Mouse (Mus musculus): ENCODE measurements around the gene Myom1. TPM values are rescaled to one million over a fixed set of nuclear protein-coding genes. Genes with fewer than 3 reads are reported as not detected.
A peak's percentile ranks its signal among the peaks of the same experiment; 100 is the strongest.

Gene Myom1
- polyA plus RNA-seq, 1 experiment from 2014 or later, result 3.0 TPM

DNA sequence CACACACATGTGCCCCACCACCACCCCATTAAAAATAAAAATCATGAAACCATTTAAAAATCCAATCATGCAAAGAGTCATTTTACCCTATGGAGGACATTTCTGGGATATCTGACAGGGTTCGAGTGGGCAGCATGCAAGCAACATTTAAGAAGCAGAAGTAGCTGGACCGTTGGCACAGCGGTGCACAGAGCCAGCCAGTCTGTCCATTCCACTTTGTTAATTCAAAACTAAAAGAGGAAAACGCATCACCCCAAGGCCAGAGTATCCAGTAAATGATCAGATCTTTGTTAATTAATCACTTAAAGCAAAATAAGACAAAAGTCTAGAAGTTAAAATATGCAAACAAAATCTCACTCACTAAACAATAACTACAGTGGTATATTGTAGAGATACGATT, 133.4 kb downstream of the Myom1 start:
- peaks cover 23% of the 10 kb centered on the region for H3K4me1 ChIP-seq (replicated peaks; ENCODE audit: insufficient read depth, low read length)
- no peaks in the 10 kb centered on the region for H3K27me3 ChIP-seq (ENCODE audit: insufficient read depth, low read length)
- no peak for TF ChIP-seq CTCF (IDR thresholded peaks at IDR 0.05; ENCODE audit: low read depth)
- no peaks in the 10 kb centered on the region for H3K9me3 ChIP-seq (replicated peaks; ENCODE audit: low read length)
- H3K36me3 ChIP-seq (ENCODE audit: insufficient read depth, low read length), result no peaks in the 10 kb centered on the region
- ATAC-seq (replicated peaks; ENCODE audit: low FRiP score, low read depth), result no peak
- DNase-seq (ENCODE audit: low spot score), result no peak
- 0 out of 2 replicates have a peak overlapping the region, but pooled peaks have one; percentile 28 for H3K27ac ChIP-seq
- no peak overlapping the region for H3K9ac ChIP-seq (ENCODE audit: low read depth, low read length)
- H3K4me3 ChIP-seq (replicated peaks; ENCODE audit: low read depth, low read length), result no peak overlapping the region
- H3K4me2 ChIP-seq (ENCODE audit: low read length), result no peak overlapping the region
- 63% methylated on average over 5 of the region's 5 CpGs for WGBS

DNA sequence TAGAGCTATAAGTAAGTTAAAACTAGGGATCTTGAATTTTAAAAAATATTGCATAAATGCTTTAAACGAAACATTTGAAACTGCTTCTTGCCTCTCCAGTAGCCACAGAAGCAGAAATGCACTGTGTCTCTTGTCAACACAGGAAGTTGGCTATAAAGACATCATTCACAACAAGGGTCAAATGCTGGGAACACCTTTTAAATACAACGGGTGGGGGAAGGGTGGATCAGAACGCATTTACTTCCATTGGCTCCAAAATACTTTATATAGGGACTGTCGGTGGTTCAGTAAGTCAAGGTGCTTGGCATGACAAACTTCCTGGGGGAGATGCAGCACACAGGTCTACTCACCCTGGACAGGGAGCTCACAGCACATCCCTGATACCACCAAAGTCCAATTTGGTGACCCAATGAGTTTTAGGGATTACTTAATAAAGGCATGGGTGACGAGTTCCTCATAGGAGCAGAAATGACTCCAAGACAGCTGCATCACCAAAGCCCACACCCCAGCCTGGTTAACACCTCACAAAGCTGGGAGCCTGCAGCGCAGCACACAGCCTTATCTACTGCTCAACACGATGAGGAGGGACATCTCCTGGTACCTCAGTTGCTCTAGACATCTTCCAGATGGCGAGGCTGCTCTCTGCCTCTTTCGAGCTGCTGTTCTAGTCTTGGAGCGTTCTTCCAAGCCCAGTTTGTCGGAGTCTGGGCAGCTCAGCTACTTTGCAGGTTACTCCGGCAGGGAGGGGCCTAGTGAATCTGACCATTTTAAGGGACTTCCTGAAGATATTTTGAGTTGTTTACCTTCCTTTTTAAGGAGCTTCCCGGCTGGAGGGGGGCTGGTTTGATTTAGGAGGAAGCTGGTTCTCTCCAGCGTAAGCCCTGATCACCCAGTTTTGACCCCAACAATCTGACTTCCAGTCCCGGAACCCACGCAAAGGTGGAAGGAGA, 134.2 kb downstream of the Myom1 start:
- no peak overlapping the region for H3K4me2 ChIP-seq (ENCODE audit: low read length)
- no peak for ATAC-seq (replicated peaks; ENCODE audit: low FRiP score, low read depth)
- peak overlapping the region; percentile 25; the same call in 1 of the 2 replicates for H3K27ac ChIP-seq
- H3K9ac ChIP-seq (ENCODE audit: low read depth, low read length), result no peak overlapping the region
- peak; percentile 68 for DNase-seq (ENCODE audit: low spot score)
- no peaks in the 10 kb centered on the region for H3K27me3 ChIP-seq (ENCODE audit: insufficient read depth, low read length)
- peaks cover 23% of the 10 kb centered on the region for H3K4me1 ChIP-seq (replicated peaks; ENCODE audit: insufficient read depth, low read length)
- H3K36me3 ChIP-seq (ENCODE audit: insufficient read depth, low read length), result no peaks in the 10 kb centered on the region
- 47% methylated on average over 16 of the region's 16 CpGs for WGBS
- H3K9me3 ChIP-seq (replicated peaks; ENCODE audit: low read length), result no peaks in the 10 kb centered on the region
- H3K4me3 ChIP-seq (replicated peaks; ENCODE audit: low read depth, low read length), result no peak overlapping the region
- no peak for TF ChIP-seq CTCF (IDR thresholded peaks at IDR 0.05; ENCODE audit: low read depth)

GRCm38 (mm10) chr17:71137334-71137721, 134.9 kb downstream of the Myom1 start:
- Histone ChIP-seq H3K9me3 (replicated peaks; ENCODE audit: low read length) (no peaks in the 10 kb centered on the region), H3K27ac (no peak overlapping the region), H3K4me3 (replicated peaks; ENCODE audit: low read depth, low read length) (no peak overlapping the region), H3K4me2 (ENCODE audit: low read length) (no peak overlapping the region), H3K36me3 (ENCODE audit: insufficient read depth, low read length) (no peaks in the 10 kb centered on the region), H3K27me3 (ENCODE audit: insufficient read depth, low read length) (no peaks in the 10 kb centered on the region), H3K4me1 (replicated peaks; ENCODE audit: insufficient read depth, low read length) (peaks cover 23% of the 10 kb centered on the region), H3K9ac (ENCODE audit: low read depth, low read length) (no peak overlapping the region)
- no peak for DNase-seq (ENCODE audit: low spot score)
- no peak for TF ChIP-seq CTCF (IDR thresholded peaks at IDR 0.05; ENCODE audit: low read depth)
- ATAC-seq (replicated peaks; ENCODE audit: low FRiP score, low read depth), result 0 out of 2 replicates have a peak, but pooled peaks have one; percentile 19
- 69% methylated on average over 2 of the region's 2 CpGs for WGBS

GRCm38 (mm10) chr17:71142068-71142467, 139.6 kb downstream of the Myom1 start:
- no peak for TF ChIP-seq CTCF (IDR thresholded peaks at IDR 0.05; ENCODE audit: low read depth)
- H3K4me1 ChIP-seq (replicated peaks; ENCODE audit: insufficient read depth, low read length), result no peaks in the 10 kb centered on the region
- no peak overlapping the region for H3K27ac ChIP-seq
- DNase-seq (ENCODE audit: low spot score), result no peak
- H3K4me3 ChIP-seq (replicated peaks; ENCODE audit: low read depth, low read length), result no peak overlapping the region
- no peak overlapping the region for H3K4me2 ChIP-seq (ENCODE audit: low read length)
- H3K9ac ChIP-seq (ENCODE audit: low read depth, low read length), result no peak overlapping the region
- no peaks in the 10 kb centered on the region for H3K9me3 ChIP-seq (replicated peaks; ENCODE audit: low read length)
- no peaks in the 10 kb centered on the region for H3K27me3 ChIP-seq (ENCODE audit: insufficient read depth, low read length)
- no peaks in the 10 kb centered on the region for H3K36me3 ChIP-seq (ENCODE audit: insufficient read depth, low read length)
- ATAC-seq (replicated peaks; ENCODE audit: low FRiP score, low read depth), result no peak
- 80% methylated on average over 4 of the region's 4 CpGs for WGBS

DNA sequence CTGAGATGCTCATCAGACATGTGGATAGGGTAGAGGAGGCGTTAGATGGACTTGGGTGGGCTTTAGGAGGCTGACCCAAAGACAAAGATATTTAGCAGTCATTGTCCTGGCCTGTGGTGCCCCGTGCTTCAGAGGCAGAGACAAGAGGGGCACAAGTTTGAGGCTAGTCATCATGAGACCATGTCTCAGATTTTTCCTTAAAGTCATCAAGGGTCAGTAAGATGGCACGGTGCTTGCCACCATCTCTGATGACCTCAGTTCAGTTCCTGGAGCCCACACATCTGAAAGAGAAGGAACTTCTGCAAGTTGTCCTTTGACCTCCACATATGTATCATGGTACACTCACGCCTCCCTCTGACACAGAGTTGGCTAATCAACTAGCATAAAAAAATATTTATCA, 140.7 kb downstream of the Myom1 start:
- DNase-seq (ENCODE audit: low spot score) (no peak), ATAC-seq (replicated peaks; ENCODE audit: low FRiP score, low read depth) (no peak)
- no peak overlapping the region for H3K27ac ChIP-seq
- H3K4me2 ChIP-seq (ENCODE audit: low read length), result no peak overlapping the region
- TF ChIP-seq CTCF (IDR thresholded peaks at IDR 0.05; ENCODE audit: low read depth), result no peak
- H3K9ac ChIP-seq (ENCODE audit: low read depth, low read length), result no peak overlapping the region
- no peaks in the 10 kb centered on the region for H3K9me3 ChIP-seq (replicated peaks; ENCODE audit: low read length)
- no peaks in the 10 kb centered on the region for H3K36me3 ChIP-seq (ENCODE audit: insufficient read depth, low read length)
- no peak overlapping the region for H3K4me3 ChIP-seq (replicated peaks; ENCODE audit: low read depth, low read length)
- 63% methylated on average over 4 of the region's 4 CpGs for WGBS
- no peaks in the 10 kb centered on the region for H3K4me1 ChIP-seq (replicated peaks; ENCODE audit: insufficient read depth, low read length)
- H3K27me3 ChIP-seq (ENCODE audit: insufficient read depth, low read length), result no peaks in the 10 kb centered on the region

DNA sequence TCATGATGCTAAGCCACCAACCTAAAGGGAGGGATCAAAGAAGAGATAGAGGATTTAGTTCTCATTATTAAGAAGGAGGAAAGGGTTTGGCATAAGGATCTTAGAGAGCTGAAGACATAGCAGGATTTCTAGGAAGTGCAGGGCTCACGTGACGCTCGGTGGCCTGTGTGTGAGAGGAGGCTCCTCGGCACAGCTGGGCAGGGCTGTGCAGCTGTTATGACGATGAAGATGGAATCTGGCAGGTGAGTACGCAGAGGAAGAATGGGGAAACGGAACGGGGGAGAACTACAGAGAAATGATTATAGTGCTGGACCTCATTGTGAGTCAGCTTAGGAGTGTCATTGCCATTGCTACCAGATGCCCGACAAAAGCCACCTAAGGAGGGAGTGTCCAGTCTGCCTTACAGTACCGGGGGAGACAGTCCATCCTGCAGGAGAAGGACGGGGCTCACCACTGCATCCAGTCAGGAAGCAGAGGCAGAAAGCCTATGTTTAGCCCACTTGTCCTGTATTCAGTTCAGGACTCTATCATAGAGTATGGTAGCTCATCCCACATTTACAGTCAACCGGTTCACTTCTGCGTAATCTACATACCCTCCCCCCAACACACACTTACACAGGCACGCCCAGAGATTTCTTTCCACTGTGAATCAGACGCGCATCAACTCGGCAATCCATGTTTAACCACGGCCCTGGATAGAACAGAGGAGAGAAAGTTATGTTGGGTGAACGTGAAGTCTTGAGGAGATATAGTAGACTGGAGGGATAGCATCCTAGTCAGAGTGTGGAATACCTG, 142.1 kb downstream of the Myom1 start:
- H3K4me1 ChIP-seq (replicated peaks; ENCODE audit: insufficient read depth, low read length), result no peaks in the 10 kb centered on the region
- 82% methylated on average over 19 of the region's 19 CpGs for WGBS

More for the DNA sequence above, 142.1 kb downstream of the Myom1 start:
- Histone ChIP-seq H3K9ac (ENCODE audit: low read depth, low read length) (no peak overlapping the region), H3K27ac (no peak overlapping the region), H3K36me3 (ENCODE audit: insufficient read depth, low read length) (no peaks in the 10 kb centered on the region), H3K27me3 (ENCODE audit: insufficient read depth, low read length) (no peaks in the 10 kb centered on the region), H3K4me3 (replicated peaks; ENCODE audit: low read depth, low read length) (no peak overlapping the region), H3K4me2 (ENCODE audit: low read length) (no peak overlapping the region), H3K9me3 (replicated peaks; ENCODE audit: low read length) (no peaks in the 10 kb centered on the region)
- ATAC-seq (replicated peaks; ENCODE audit: low FRiP score, low read depth) (no peak), DNase-seq (ENCODE audit: low spot score) (no peak)
- no peak for TF ChIP-seq CTCF (IDR thresholded peaks at IDR 0.05; ENCODE audit: low read depth)

Data from kidney, postnatal 0 days (tissue).